Mouse (Mus musculus): ENCODE data around the gene Car2. TPM values are rescaled to one million over a fixed set of nuclear protein-coding genes. Genes with fewer than 3 reads are reported as not detected.
A peak's percentile ranks its signal among the peaks of the same experiment; 100 is the strongest.

Car2 gene
- total RNA-seq, 1 experiment, result 132 TPM

- H3K36me3 ChIP-seq (ENCODE audit: control insufficient read depth, insufficient read depth, low read length, poor library complexity, severe bottlenecking), result peaks cover 9% of the 10 kb centered on the region
- peak overlapping the region in 1 of 2 experiments; percentile 27; a peak in 1 of 4 replicates for H3K4me3 ChIP-seq (ENCODE audit: insufficient read depth in 1 of 2, low read depth in 1 of 2, low read length in 2 of 2, poor library complexity in 1 of 2, severe bottlenecking in 1 of 2)
- peaks cover 2 to 4% of the 10 kb centered on the region in 2 experiments; a peak in 3 of 4 replicates for H3K4me1 ChIP-seq (ENCODE audit: control insufficient read depth in 2 of 2, insufficient read depth in 2 of 2, low read length in 2 of 2, poor library complexity in 1 of 2)
- H3K27ac ChIP-seq (ENCODE audit: insufficient read depth, low read depth, low read length, poor library complexity, severe bottlenecking), result peak overlapping the region; percentile 64; the same call in 1 of the 2 replicates
- no peak overlapping the region; the same call in 1 of the 2 replicates for H3K9ac ChIP-seq (ENCODE audit: insufficient read depth, low read depth, low read length, poor library complexity, severe bottlenecking)
- H3K9me3 ChIP-seq (ENCODE audit: control insufficient read depth, insufficient read depth, low read depth, low read length), result no peaks in the 10 kb centered on the region
- no peak for DNase-seq (ENCODE audit: low read depth, low spot score)
- TF ChIP-seq MAFK (IDR thresholded peaks at IDR 0.05; ENCODE audit: insufficient read depth, low read depth, low read length) (no peak), HCFC1 (IDR thresholded peaks at IDR 0.05; ENCODE audit: borderline replicate concordance, insufficient read depth, low read length) (no peak), CHD2 (IDR thresholded peaks at IDR 0.05; ENCODE audit: low read depth, low read length) (no peak), ZNF384 (IDR thresholded peaks at IDR 0.05; ENCODE audit: low read depth, low read length) (no peak), ZC3H11A (IDR thresholded peaks at IDR 0.05; ENCODE audit: borderline replicate concordance, low read depth, low read length) (no peak)
- in situ Hi-C loops (cut with MboI; ENCODE audit: low sequenced_read_pairs in 2 of 2, unreplicated experiment in 2 of 2), result no loop called here
Measured at GRCm38 (mm10) chr3:14889716-14890409, 3.8 kb downstream of the Car2 start.

DNA sequence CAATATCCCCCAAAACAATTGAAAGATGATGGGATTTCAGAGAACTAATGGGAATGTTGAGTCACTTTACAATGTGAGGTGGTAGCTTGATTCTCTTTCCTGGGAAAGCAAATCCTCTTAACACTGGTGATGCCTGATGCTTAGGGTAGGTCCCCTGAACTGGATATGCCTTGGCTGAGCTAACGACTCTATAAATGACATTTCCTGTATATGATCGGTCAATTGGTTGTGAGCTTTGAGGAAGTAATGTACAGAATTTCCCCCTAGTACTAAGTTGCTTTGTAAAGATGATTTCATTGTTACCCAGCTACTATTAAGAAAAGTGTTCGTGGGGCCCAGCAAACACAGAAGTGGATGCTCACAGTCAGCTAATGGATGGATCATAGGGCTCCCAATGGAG, 6.9 kb downstream of the Car2 start:
- DNase-seq (ENCODE audit: low read depth, low spot score), result no peak
- H3K36me3 ChIP-seq (ENCODE audit: control insufficient read depth, insufficient read depth, low read length, poor library complexity, severe bottlenecking), result peaks cover 14% of the 10 kb centered on the region
- no peak overlapping the region for H3K27ac ChIP-seq (ENCODE audit: insufficient read depth, low read depth, low read length, poor library complexity, severe bottlenecking)
- no peak for TF ChIP-seq ZC3H11A (IDR thresholded peaks at IDR 0.05; ENCODE audit: borderline replicate concordance, low read depth, low read length)
- no peak for TF ChIP-seq MAFK (IDR thresholded peaks at IDR 0.05; ENCODE audit: insufficient read depth, low read depth, low read length)
- TF ChIP-seq ZNF384 (IDR thresholded peaks at IDR 0.05; ENCODE audit: low read depth, low read length), result no peak
- TF ChIP-seq CHD2 (IDR thresholded peaks at IDR 0.05; ENCODE audit: low read depth, low read length), result no peak
- no peak for TF ChIP-seq HCFC1 (IDR thresholded peaks at IDR 0.05; ENCODE audit: borderline replicate concordance, insufficient read depth, low read length)
- peaks cover 2 to 4% of the 10 kb centered on the region in 2 experiments; a peak in 3 of 4 replicates for H3K4me1 ChIP-seq (ENCODE audit: control insufficient read depth in 2 of 2, insufficient read depth in 2 of 2, low read length in 2 of 2, poor library complexity in 1 of 2)
- H3K4me3 ChIP-seq (ENCODE audit: insufficient read depth in 1 of 2, low read depth in 1 of 2, low read length in 2 of 2, poor library complexity in 1 of 2, severe bottlenecking in 1 of 2), result no peak overlapping the region
- H3K9ac ChIP-seq (ENCODE audit: insufficient read depth, low read depth, low read length, poor library complexity, severe bottlenecking), result no peak overlapping the region
- no peaks in the 10 kb centered on the region for H3K9me3 ChIP-seq (ENCODE audit: control insufficient read depth, insufficient read depth, low read depth, low read length)
- in situ Hi-C loops (cut with MboI; ENCODE audit: low sequenced_read_pairs in 2 of 2, unreplicated experiment in 2 of 2), result no loop called here

- Histone ChIP-seq H3K4me1 (ENCODE audit: control insufficient read depth in 2 of 2, insufficient read depth in 2 of 2, low read length in 2 of 2, poor library complexity in 1 of 2) (peaks cover 2 to 4% of the 10 kb centered on the region in 2 experiments; a peak in 3 of 4 replicates), H3K9me3 (ENCODE audit: control insufficient read depth, insufficient read depth, low read depth, low read length) (no peaks in the 10 kb centered on the region), H3K27ac (ENCODE audit: insufficient read depth, low read depth, low read length, poor library complexity, severe bottlenecking) (no peak overlapping the region), H3K36me3 (ENCODE audit: control insufficient read depth, insufficient read depth, low read length, poor library complexity, severe bottlenecking) (peaks cover 12% of the 10 kb centered on the region), H3K4me3 (ENCODE audit: insufficient read depth in 1 of 2, low read depth in 1 of 2, low read length in 2 of 2, poor library complexity in 1 of 2, severe bottlenecking in 1 of 2) (no peak overlapping the region), H3K9ac (ENCODE audit: insufficient read depth, low read depth, low read length, poor library complexity, severe bottlenecking) (no peak overlapping the region)
- TF ChIP-seq MAFK (IDR thresholded peaks at IDR 0.05; ENCODE audit: insufficient read depth, low read depth, low read length), result no peak
- no peak for TF ChIP-seq CHD2 (IDR thresholded peaks at IDR 0.05; ENCODE audit: low read depth, low read length)
- no peak for TF ChIP-seq HCFC1 (IDR thresholded peaks at IDR 0.05; ENCODE audit: borderline replicate concordance, insufficient read depth, low read length)
- TF ChIP-seq ZNF384 (IDR thresholded peaks at IDR 0.05; ENCODE audit: low read depth, low read length), result no peak
- TF ChIP-seq ZC3H11A (IDR thresholded peaks at IDR 0.05; ENCODE audit: borderline replicate concordance, low read depth, low read length), result no peak
- no peak for DNase-seq (ENCODE audit: low read depth, low spot score)
- in situ Hi-C loops (cut with MboI; ENCODE audit: low sequenced_read_pairs in 2 of 2, unreplicated experiment in 2 of 2), result no loop called here
Measured at GRCm38 (mm10) chr3:14893700-14894099, 7.6 kb downstream of the Car2 start.

DNA sequence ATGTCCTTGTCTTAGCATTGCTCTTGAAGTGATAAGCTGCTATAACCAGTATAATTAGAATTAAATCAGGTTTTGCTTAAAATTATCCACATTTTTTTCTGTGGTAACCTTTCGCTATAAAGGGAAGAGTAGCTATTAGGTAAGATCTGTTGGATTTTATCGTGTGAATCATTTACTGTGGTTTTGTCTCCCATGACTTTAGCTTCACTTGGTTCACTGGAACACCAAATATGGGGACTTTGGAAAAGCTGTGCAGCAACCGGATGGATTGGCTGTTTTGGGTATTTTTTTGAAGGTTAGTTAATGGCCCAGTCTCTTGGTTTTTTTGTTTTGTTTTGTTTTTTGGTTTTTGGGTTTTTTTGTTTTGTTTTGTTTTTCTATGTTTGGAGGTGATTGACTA, 9.3 kb downstream of the Car2 start:
- peaks cover 14% of the 10 kb centered on the region for H3K36me3 ChIP-seq (ENCODE audit: control insufficient read depth, insufficient read depth, low read length, poor library complexity, severe bottlenecking)
- no peak for DNase-seq (ENCODE audit: low read depth, low spot score)
- no peak for TF ChIP-seq MAFK (IDR thresholded peaks at IDR 0.05; ENCODE audit: insufficient read depth, low read depth, low read length)
- TF ChIP-seq HCFC1 (IDR thresholded peaks at IDR 0.05; ENCODE audit: borderline replicate concordance, insufficient read depth, low read length), result no peak
- TF ChIP-seq ZNF384 (IDR thresholded peaks at IDR 0.05; ENCODE audit: low read depth, low read length), result no peak
- H3K4me3 ChIP-seq (ENCODE audit: insufficient read depth in 1 of 2, low read depth in 1 of 2, low read length in 2 of 2, poor library complexity in 1 of 2, severe bottlenecking in 1 of 2), result no peak overlapping the region
- H3K27ac ChIP-seq (ENCODE audit: insufficient read depth, low read depth, low read length, poor library complexity, severe bottlenecking), result no peak overlapping the region
- in situ Hi-C loops (cut with MboI; ENCODE audit: low sequenced_read_pairs in 2 of 2, unreplicated experiment in 2 of 2), result no loop called here
- H3K9me3 ChIP-seq (ENCODE audit: control insufficient read depth, insufficient read depth, low read depth, low read length), result no peaks in the 10 kb centered on the region
- no peak overlapping the region for H3K9ac ChIP-seq (ENCODE audit: insufficient read depth, low read depth, low read length, poor library complexity, severe bottlenecking)
- H3K4me1 ChIP-seq (ENCODE audit: control insufficient read depth in 2 of 2, insufficient read depth in 2 of 2, low read length in 2 of 2, poor library complexity in 1 of 2), result peaks cover 0 to 2% of the 10 kb centered on the region in 2 experiments; a peak in 1 of 4 replicates

All from ES-E14 (cell line).